Mouse (Mus musculus): Measurements from ENCODE around the gene Pnn.
A peak's percentile ranks its signal among the peaks of the same experiment; 100 is the strongest.

Pnn gene

GRCm38 (mm10) chr12:59076996-59077395, 10.3 kb downstream of the Pnn start:
- no peak for DNase-seq (ENCODE audit: low read depth)

GRCm38 (mm10) chr12:59077883-59078282, 11.2 kb downstream of the Pnn start:
- no peak for DNase-seq (ENCODE audit: low read depth)

GRCm38 (mm10) chr12:59080461-59080860, 13.8 kb downstream of the Pnn start:
- DNase-seq (ENCODE audit: low read depth): no peak

- DNase-seq (ENCODE audit: low read depth): no peak
Measured at GRCm38 (mm10) chr12:59084446-59084845, 17.8 kb downstream of the Pnn start.

GRCm38 (mm10) chr12:59086171-59086570, 19.5 kb downstream of the Pnn start:
- peak; percentile 74 for DNase-seq (ENCODE audit: low read depth)

- no peak for DNase-seq (ENCODE audit: low read depth)
Measured at GRCm38 (mm10) chr12:59093543-59093942, 26.9 kb downstream of the Pnn start.

GRCm38 (mm10) chr12:59095104-59096025, 28.7 kb downstream of the Pnn start, which contains the start of gene Mia2:
Mia2 (plus strand) TSS chr12:59095799.
- DNase-seq (ENCODE audit: low read depth): no peak

GRCm38 (mm10) chr12:59104771-59105170, 38.1 kb downstream of the Pnn start:
- no peak for DNase-seq (ENCODE audit: low read depth)

- no peak for DNase-seq (ENCODE audit: low read depth)
Measured at GRCm38 (mm10) chr12:59105914-59106313, 39.2 kb downstream of the Pnn start.

GRCm38 (mm10) chr12:59106491-59106890, 39.8 kb downstream of the Pnn start:
- DNase-seq (ENCODE audit: low read depth): no peak

GRCm38 (mm10) chr12:59107926-59108325, 41.2 kb downstream of the Pnn start:
- DNase-seq (ENCODE audit: low read depth): no peak

GRCm38 (mm10) chr12:59117184-59117583, 50.5 kb downstream of the Pnn start:
- no peak for DNase-seq (ENCODE audit: low read depth)

Measured in 416B (cell line).